Mouse (Mus musculus): Measurements from ENCODE around the gene Rap1b. TPM values are rescaled to one million over a fixed set of nuclear protein-coding genes. Genes with fewer than 3 reads are reported as not detected.

Gene Rap1b
- polyA plus RNA-seq, 1 experiment, result 19.2 TPM

DNA sequence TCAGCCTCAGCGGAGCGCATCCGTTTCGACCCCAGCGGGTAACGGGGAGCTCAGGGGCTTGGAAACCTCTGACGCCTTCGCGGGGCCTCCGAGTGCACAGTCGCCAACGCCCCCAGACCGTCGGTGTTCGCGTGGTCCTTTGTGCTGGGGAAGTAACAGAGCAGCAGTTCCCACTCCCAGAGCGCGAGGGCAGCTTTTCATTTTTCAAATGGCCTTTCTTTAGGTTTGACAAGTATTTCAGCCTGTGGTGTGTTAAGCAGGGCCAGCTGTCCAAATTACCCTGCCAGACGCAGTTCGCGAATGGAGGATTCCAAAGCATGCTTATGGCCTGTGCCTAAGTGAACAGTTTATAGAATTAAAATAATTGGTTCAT, 411 bp upstream of the Rap1b start:
- Histone ChIP-seq H3K36me3 (ENCODE audit: control insufficient read depth, insufficient read depth, low read length) (no peaks in the 10 kb centered on the region), H3K27ac (ENCODE audit: insufficient read depth, low read depth, low read length) (peak overlapping the region; percentile 64), H3K4me3 (ENCODE audit: low read depth, low read length) (peak overlapping the region; percentile 74), H3K27me3 (ENCODE audit: control insufficient read depth, insufficient read depth, low read length) (no peaks in the 10 kb centered on the region), H3K4me1 (ENCODE audit: control insufficient read depth, insufficient read depth, insufficient read length, low read length) (no peaks in the 10 kb centered on the region; the same call in 1 of the 2 replicates)
- TF ChIP-seq POLR2A (IDR thresholded peaks at IDR 0.05; ENCODE audit: low read depth, low read length) (no peak), CTCF (IDR thresholded peaks at IDR 0.05; ENCODE audit: extremely low read depth, insufficient read length, insufficient replicate concordance, low read depth, low read length) (no peak)
- 1% methylated on average over 21 of the region's 21 CpGs for WGBS

DNA sequence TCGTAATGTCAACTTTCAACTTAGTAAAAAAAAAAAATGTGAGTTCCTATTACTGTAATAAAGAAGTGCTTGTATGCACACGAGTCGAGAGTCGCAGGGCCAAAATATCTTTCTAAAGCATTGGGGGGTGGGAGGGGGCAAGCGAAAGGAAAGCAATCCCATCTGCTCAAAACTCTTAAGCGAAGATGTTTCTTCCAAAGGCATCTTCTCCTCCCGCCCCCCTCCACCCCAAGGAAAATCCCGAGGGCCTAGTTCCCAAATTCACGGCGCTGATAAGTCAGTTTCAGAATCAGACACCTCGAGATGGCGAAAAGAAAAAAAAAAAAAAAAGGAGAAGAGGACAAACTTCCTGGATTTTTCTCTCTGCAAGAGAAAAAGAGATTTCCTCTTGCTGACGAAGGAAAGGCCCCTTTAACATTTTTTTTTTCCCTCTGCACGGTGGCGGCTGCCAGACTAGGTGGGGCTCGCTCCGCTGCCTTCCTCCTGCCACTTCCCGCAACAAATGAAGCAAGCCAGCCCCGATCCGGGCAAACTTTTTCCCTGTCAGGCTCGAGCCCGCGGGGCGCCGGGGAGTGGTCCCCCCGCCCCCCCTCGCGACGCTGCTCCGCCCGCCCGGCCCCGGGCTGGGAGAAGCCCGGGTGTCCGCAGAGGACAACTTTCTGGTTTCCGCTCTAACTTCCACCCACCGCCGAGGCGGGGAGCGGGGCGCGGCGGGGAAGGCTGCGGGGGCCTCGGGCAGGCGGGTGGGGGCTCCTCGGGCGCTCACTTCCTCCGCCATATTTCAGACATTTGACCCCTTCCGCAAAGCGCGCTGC, 846 bp downstream of the Rap1b start:
- Histone ChIP-seq H3K27me3 (ENCODE audit: control insufficient read depth, insufficient read depth, low read length) (no peaks in the 10 kb centered on the region), H3K27ac (ENCODE audit: insufficient read depth, low read depth, low read length) (peak overlapping the region; percentile 86), H3K36me3 (ENCODE audit: control insufficient read depth, insufficient read depth, low read length) (no peaks in the 10 kb centered on the region), H3K4me3 (ENCODE audit: low read depth, low read length) (peak overlapping the region; percentile 74), H3K4me1 (ENCODE audit: control insufficient read depth, insufficient read depth, insufficient read length, low read length) (no peaks in the 10 kb centered on the region; the same call in 1 of the 2 replicates)
- 1% methylated on average over 51 of the region's 52 CpGs for WGBS
- TF ChIP-seq CTCF (IDR thresholded peaks at IDR 0.05; ENCODE audit: extremely low read depth, insufficient read length, insufficient replicate concordance, low read depth, low read length) (no peak), POLR2A (IDR thresholded peaks at IDR 0.05; ENCODE audit: low read depth, low read length) (no peak)

DNA sequence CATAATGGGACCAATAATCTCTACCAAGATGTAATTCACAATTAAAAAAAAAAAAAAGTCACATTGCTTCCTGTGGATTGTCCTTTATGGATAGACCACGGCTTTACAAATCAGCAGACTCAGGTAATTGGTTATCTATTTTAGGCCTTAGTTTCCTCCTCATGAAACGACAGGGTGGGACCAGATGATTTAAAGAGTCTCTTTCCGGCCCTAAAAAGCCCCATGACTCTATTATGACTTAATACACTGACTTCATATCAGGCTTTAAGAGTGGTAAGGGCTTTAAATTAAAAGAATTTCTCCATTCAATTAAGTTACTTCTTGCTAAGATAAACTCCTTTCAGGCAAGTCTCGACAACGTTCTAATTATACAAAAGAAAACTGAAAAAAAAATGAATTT, 1.6 kb downstream of the Rap1b start:
- TF ChIP-seq CTCF (IDR thresholded peaks at IDR 0.05; ENCODE audit: extremely low read depth, insufficient read length, insufficient replicate concordance, low read depth, low read length), result no peak
- TF ChIP-seq POLR2A (IDR thresholded peaks at IDR 0.05; ENCODE audit: low read depth, low read length), result no peak
- H3K4me1 ChIP-seq (ENCODE audit: control insufficient read depth, insufficient read depth, insufficient read length, low read length), result no peaks in the 10 kb centered on the region; the same call in 1 of the 2 replicates
- no peak overlapping the region for H3K27ac ChIP-seq (ENCODE audit: insufficient read depth, low read depth, low read length)
- H3K27me3 ChIP-seq (ENCODE audit: control insufficient read depth, insufficient read depth, low read length), result no peaks in the 10 kb centered on the region
- WGBS, result 4% methylated on average over 5 of the region's 5 CpGs
- H3K4me3 ChIP-seq (ENCODE audit: low read depth, low read length), result no peak overlapping the region
- no peaks in the 10 kb centered on the region for H3K36me3 ChIP-seq (ENCODE audit: control insufficient read depth, insufficient read depth, low read length)

DNA sequence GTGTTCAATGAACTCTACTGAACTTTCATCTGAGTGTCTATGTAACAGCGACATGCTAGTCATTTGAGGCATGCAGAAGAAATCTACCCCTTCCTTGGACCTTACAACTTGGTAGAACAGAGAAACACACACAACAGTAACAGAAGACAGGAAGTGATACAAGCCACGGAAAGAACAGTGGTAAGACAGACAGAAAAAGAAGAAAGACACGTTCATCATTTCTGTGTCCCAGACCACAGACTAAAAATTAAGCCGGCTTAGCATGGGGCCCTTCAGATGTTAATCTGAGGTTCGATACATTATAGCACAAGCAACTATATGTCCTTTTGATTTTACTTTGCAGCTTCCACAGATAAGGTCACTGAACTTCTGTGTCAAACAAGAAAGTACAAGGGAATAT, 2.1 kb downstream of the Rap1b start:
- TF ChIP-seq CTCF (IDR thresholded peaks at IDR 0.05; ENCODE audit: extremely low read depth, insufficient read length, insufficient replicate concordance, low read depth, low read length), result no peak
- TF ChIP-seq POLR2A (IDR thresholded peaks at IDR 0.05; ENCODE audit: low read depth, low read length), result no peak
- H3K27me3 ChIP-seq (ENCODE audit: control insufficient read depth, insufficient read depth, low read length), result no peaks in the 10 kb centered on the region
- 29% methylated on average over 5 of the region's 5 CpGs for WGBS
- no peaks in the 10 kb centered on the region; the same call in 1 of the 2 replicates for H3K4me1 ChIP-seq (ENCODE audit: control insufficient read depth, insufficient read depth, insufficient read length, low read length)
- no peak overlapping the region for H3K4me3 ChIP-seq (ENCODE audit: low read depth, low read length)
- no peak overlapping the region for H3K27ac ChIP-seq (ENCODE audit: insufficient read depth, low read depth, low read length)
- 0 out of 2 replicates have a peak, but pooled peaks cover 2% of the 10 kb centered on the region for H3K36me3 ChIP-seq (ENCODE audit: control insufficient read depth, insufficient read depth, low read length)

DNA sequence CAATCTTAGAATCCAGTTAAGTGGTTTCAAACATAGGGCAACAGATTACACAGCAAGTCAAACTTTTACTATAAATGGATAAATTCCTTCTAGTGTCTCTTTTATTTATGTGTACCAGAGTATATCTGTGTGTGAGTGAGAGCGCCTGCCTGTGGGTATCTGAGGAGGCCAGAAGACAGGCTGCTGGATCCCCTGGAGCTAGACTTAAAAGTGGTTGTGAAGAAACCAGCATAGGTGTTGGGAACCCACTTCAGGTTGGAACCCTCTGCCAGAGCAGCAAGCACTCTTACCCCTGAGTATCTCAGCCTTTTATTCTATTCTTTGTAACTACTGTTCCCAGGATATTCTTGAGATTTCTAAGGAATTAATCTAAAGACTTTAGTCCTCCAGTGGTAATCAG, 4.1 kb downstream of the Rap1b start:
- Histone ChIP-seq H3K4me3 (ENCODE audit: low read depth, low read length) (no peak overlapping the region), H3K27ac (ENCODE audit: insufficient read depth, low read depth, low read length) (no peak overlapping the region), H3K27me3 (ENCODE audit: control insufficient read depth, insufficient read depth, low read length) (no peaks in the 10 kb centered on the region), H3K4me1 (ENCODE audit: control insufficient read depth, insufficient read depth, insufficient read length, low read length) (no peaks in the 10 kb centered on the region; the same call in 1 of the 2 replicates), H3K36me3 (ENCODE audit: control insufficient read depth, insufficient read depth, low read length) (0 out of 2 replicates have a peak, but pooled peaks cover 2% of the 10 kb centered on the region)
- WGBS, result 71% methylated on average over 1 of the region's 1 CpGs
- TF ChIP-seq CTCF (IDR thresholded peaks at IDR 0.05; ENCODE audit: extremely low read depth, insufficient read length, insufficient replicate concordance, low read depth, low read length) (no peak), POLR2A (IDR thresholded peaks at IDR 0.05; ENCODE audit: low read depth, low read length) (no peak)

DNA sequence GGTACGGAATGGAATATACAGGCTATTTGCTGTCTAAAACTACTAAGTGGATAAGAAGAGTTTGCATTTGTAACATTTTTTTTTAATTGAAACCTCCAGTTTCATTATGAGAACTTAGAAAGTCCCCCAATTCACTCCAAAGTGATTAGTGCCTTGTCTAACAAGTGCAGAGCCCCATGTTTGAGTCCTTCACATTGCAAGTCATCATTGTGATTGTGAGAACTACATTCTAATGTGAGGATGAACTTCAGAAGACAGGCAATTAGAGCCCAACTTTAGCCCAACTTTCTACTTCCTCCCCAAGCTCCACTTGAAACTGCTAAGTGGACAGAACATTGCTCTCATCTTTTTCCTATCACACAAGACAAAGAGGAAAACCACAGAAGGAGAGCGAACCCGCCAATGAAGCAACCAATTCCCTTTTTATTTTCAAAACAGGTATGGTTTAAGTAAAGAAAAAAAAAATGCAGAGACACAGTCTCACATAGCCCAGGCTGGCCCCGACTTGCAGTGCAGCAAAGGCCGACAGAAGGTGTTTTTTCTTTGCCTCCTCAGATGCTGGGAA, 5.3 kb downstream of the Rap1b start:
- peaks cover 3% of the 10 kb centered on the region; the same call in 1 of the 2 replicates for H3K4me1 ChIP-seq (ENCODE audit: control insufficient read depth, insufficient read depth, insufficient read length, low read length)
- no peak overlapping the region for H3K27ac ChIP-seq (ENCODE audit: insufficient read depth, low read depth, low read length)
- WGBS, result 70% methylated on average over 5 of the region's 5 CpGs
- no peaks in the 10 kb centered on the region for H3K27me3 ChIP-seq (ENCODE audit: control insufficient read depth, insufficient read depth, low read length)
- H3K4me3 ChIP-seq (ENCODE audit: low read depth, low read length), result no peak overlapping the region
- 0 out of 2 replicates have a peak, but pooled peaks cover 2% of the 10 kb centered on the region for H3K36me3 ChIP-seq (ENCODE audit: control insufficient read depth, insufficient read depth, low read length)
- TF ChIP-seq CTCF (IDR thresholded peaks at IDR 0.05; ENCODE audit: extremely low read depth, insufficient read length, insufficient replicate concordance, low read depth, low read length), result no peak
- no peak for TF ChIP-seq POLR2A (IDR thresholded peaks at IDR 0.05; ENCODE audit: low read depth, low read length)

DNA sequence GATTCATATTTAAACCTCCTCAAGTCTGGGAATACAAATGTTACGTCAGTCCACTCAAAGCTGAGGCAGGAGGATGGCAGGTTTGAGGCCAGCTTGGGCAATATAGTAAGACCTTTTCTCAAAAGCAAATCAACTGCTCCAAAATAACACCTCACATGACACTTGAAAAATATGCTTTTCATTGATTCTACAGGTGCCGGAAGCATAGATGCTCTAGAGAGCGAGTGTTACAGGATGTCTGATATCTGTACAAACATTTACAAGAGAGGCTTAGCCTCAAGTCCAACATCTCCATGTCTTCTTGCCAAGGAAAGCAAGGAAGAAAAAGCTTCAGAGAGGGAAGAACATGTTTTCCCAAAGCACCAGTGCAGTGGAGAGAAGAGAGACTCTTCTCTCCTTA, 6.1 kb downstream of the Rap1b start:
- 0 out of 2 replicates have a peak, but pooled peaks cover 2% of the 10 kb centered on the region for H3K36me3 ChIP-seq (ENCODE audit: control insufficient read depth, insufficient read depth, low read length)
- no peak overlapping the region for H3K27ac ChIP-seq (ENCODE audit: insufficient read depth, low read depth, low read length)
- peaks cover 4% of the 10 kb centered on the region; the same call in 1 of the 2 replicates for H3K4me1 ChIP-seq (ENCODE audit: control insufficient read depth, insufficient read depth, insufficient read length, low read length)
- no peaks in the 10 kb centered on the region for H3K27me3 ChIP-seq (ENCODE audit: control insufficient read depth, insufficient read depth, low read length)
- WGBS, result 71% methylated on average over 3 of the region's 3 CpGs
- no peak overlapping the region for H3K4me3 ChIP-seq (ENCODE audit: low read depth, low read length)
- TF ChIP-seq POLR2A (IDR thresholded peaks at IDR 0.05; ENCODE audit: low read depth, low read length), result no peak
- no peak for TF ChIP-seq CTCF (IDR thresholded peaks at IDR 0.05; ENCODE audit: extremely low read depth, insufficient read length, insufficient replicate concordance, low read depth, low read length)
